Mouse (Mus musculus): ENCODE data around the gene Npw. TPM values are rescaled to one million over a fixed set of nuclear protein-coding genes. Genes with fewer than 3 reads are reported as not detected.

The Npw gene
- polyA plus RNA-seq, 1 experiment: not detected

GRCm38 (mm10) chr17:24697985-24698384 lies 39.7 kb upstream of the Npw start:
- 23% methylated on average over 5 of the region's 5 CpGs for WGBS
- no peaks in the 10 kb centered on the region for H3K27me3 ChIP-seq (ENCODE audit: control insufficient read depth, insufficient read depth, low read length)

GRCm38 (mm10) chr17:24696011-24696697 lies 37.9 kb upstream of the Npw start, which contains the start of the genes Gfer and Noxo1:
Gfer (minus strand) TSS chr17:24696156.
Noxo1 (plus strand) TSS chr17:24696234.
- H3K27me3 ChIP-seq (ENCODE audit: control insufficient read depth, insufficient read depth, low read length): no peaks in the 10 kb centered on the region
- H3K4me3 ChIP-seq (replicated peaks; ENCODE audit: insufficient read depth, low read depth, low read length): peak within 1 kb of the TSS; percentile 67
- peak within 1 kb of the TSS; percentile 64 for H3K27ac ChIP-seq (ENCODE audit: insufficient read depth, low read length)
- DNase-seq: peak; percentile 87 to 90
- under 1% methylated on average over 71 of the region's 76 CpGs for WGBS
- no peaks in the 10 kb centered on the region for H3K4me1 ChIP-seq (ENCODE audit: control insufficient read depth, insufficient read depth, low read length)
- TF ChIP-seq CTCF (IDR thresholded peaks at IDR 0.05; ENCODE audit: borderline replicate concordance, insufficient read depth, low read depth, low read length) (0 out of 2 replicates have a peak, but pooled peaks have one; percentile 11), POLR2A (IDR thresholded peaks at IDR 0.05; ENCODE audit: borderline replicate concordance, insufficient read depth, low read length) (no peak; the same call in 1 of the 2 replicates)

More at GRCm38 (mm10) chr17:24697985-24698384, 39.7 kb upstream of the Npw start:
- Histone ChIP-seq H3K27ac (ENCODE audit: insufficient read depth, low read length) (no peak overlapping the region), H3K4me3 (replicated peaks; ENCODE audit: insufficient read depth, low read depth, low read length) (no peak overlapping the region), H3K4me1 (ENCODE audit: control insufficient read depth, insufficient read depth, low read length) (no peaks in the 10 kb centered on the region)
- TF ChIP-seq POLR2A (IDR thresholded peaks at IDR 0.05; ENCODE audit: borderline replicate concordance, insufficient read depth, low read length) (no peak), CTCF (IDR thresholded peaks at IDR 0.05; ENCODE audit: borderline replicate concordance, insufficient read depth, low read depth, low read length) (no peak)
- no peak for DNase-seq

GRCm38 (mm10) chr17:24695326-24696010 lies 37.2 kb upstream of the Npw start:
- no peak for DNase-seq
- no peak for TF ChIP-seq CTCF (IDR thresholded peaks at IDR 0.05; ENCODE audit: borderline replicate concordance, insufficient read depth, low read depth, low read length)
- no peak for TF ChIP-seq POLR2A (IDR thresholded peaks at IDR 0.05; ENCODE audit: borderline replicate concordance, insufficient read depth, low read length)
- WGBS: 6% methylated on average over 51 of the region's 51 CpGs
- Histone ChIP-seq H3K27ac (ENCODE audit: insufficient read depth, low read length) (peak overlapping the region; percentile 45; the same call in 1 of the 2 replicates), H3K4me3 (replicated peaks; ENCODE audit: insufficient read depth, low read depth, low read length) (peak overlapping the region; percentile 67), H3K27me3 (ENCODE audit: control insufficient read depth, insufficient read depth, low read length) (no peaks in the 10 kb centered on the region), H3K4me1 (ENCODE audit: control insufficient read depth, insufficient read depth, low read length) (no peaks in the 10 kb centered on the region)

- 86% methylated on average over 5 of the region's 5 CpGs for WGBS
- H3K27ac ChIP-seq (ENCODE audit: insufficient read depth, low read length): no peak overlapping the region
- H3K27me3 ChIP-seq (ENCODE audit: control insufficient read depth, insufficient read depth, low read length): no peaks in the 10 kb centered on the region
- no peak for DNase-seq
- TF ChIP-seq POLR2A (IDR thresholded peaks at IDR 0.05; ENCODE audit: borderline replicate concordance, insufficient read depth, low read length): no peak
- no peak for TF ChIP-seq CTCF (IDR thresholded peaks at IDR 0.05; ENCODE audit: borderline replicate concordance, insufficient read depth, low read depth, low read length)
- H3K4me1 ChIP-seq (ENCODE audit: control insufficient read depth, insufficient read depth, low read length): peaks cover 13% of the 10 kb centered on the region
- H3K4me3 ChIP-seq (replicated peaks; ENCODE audit: insufficient read depth, low read depth, low read length): no peak overlapping the region
Measured at GRCm38 (mm10) chr17:24692385-24692784, 34.1 kb upstream of the Npw start.

- peak; percentile 62 to 75 for DNase-seq
- under 1% methylated on average over 55 of the region's 55 CpGs for WGBS
- Histone ChIP-seq H3K27me3 (ENCODE audit: control insufficient read depth, insufficient read depth, low read length) (no peaks in the 10 kb centered on the region), H3K4me3 (replicated peaks; ENCODE audit: insufficient read depth, low read depth, low read length) (peak within 1 kb of the TSS; percentile 78), H3K27ac (ENCODE audit: insufficient read depth, low read length) (peak within 1 kb of the TSS; percentile 93), H3K4me1 (ENCODE audit: control insufficient read depth, insufficient read depth, low read length) (peaks cover 20% of the 10 kb centered on the region)
- TF ChIP-seq POLR2A (IDR thresholded peaks at IDR 0.05; ENCODE audit: borderline replicate concordance, insufficient read depth, low read length) (peak; percentile 81), CTCF (IDR thresholded peaks at IDR 0.05; ENCODE audit: borderline replicate concordance, insufficient read depth, low read depth, low read length) (no peak)
Measured at GRCm38 (mm10) chr17:24689251-24690081, 31.2 kb upstream of the Npw start, which contains the start of gene Syngr3. Syngr3 (minus strand) TSS chr17:24689955.

GRCm38 (mm10) chr17:24687599-24687998 lies 29.3 kb upstream of the Npw start:
- H3K27me3 ChIP-seq (ENCODE audit: control insufficient read depth, insufficient read depth, low read length): no peaks in the 10 kb centered on the region
- no peak for DNase-seq
- peaks cover 20% of the 10 kb centered on the region for H3K4me1 ChIP-seq (ENCODE audit: control insufficient read depth, insufficient read depth, low read length)
- WGBS: 38% methylated on average over 23 of the region's 23 CpGs
- H3K4me3 ChIP-seq (replicated peaks; ENCODE audit: insufficient read depth, low read depth, low read length): peak overlapping the region; percentile 26
- no peak overlapping the region for H3K27ac ChIP-seq (ENCODE audit: insufficient read depth, low read length)
- TF ChIP-seq POLR2A (IDR thresholded peaks at IDR 0.05; ENCODE audit: borderline replicate concordance, insufficient read depth, low read length) (no peak), CTCF (IDR thresholded peaks at IDR 0.05; ENCODE audit: borderline replicate concordance, insufficient read depth, low read depth, low read length) (no peak)

GRCm38 (mm10) chr17:24687146-24687595 lies 28.9 kb upstream of the Npw start:
- DNase-seq: no peak
- Histone ChIP-seq H3K4me3 (replicated peaks; ENCODE audit: insufficient read depth, low read depth, low read length) (peak overlapping the region; percentile 26), H3K27me3 (ENCODE audit: control insufficient read depth, insufficient read depth, low read length) (no peaks in the 10 kb centered on the region), H3K4me1 (ENCODE audit: control insufficient read depth, insufficient read depth, low read length) (peaks cover 20% of the 10 kb centered on the region), H3K27ac (ENCODE audit: insufficient read depth, low read length) (no peak overlapping the region)
- TF ChIP-seq POLR2A (IDR thresholded peaks at IDR 0.05; ENCODE audit: borderline replicate concordance, insufficient read depth, low read length) (no peak), CTCF (IDR thresholded peaks at IDR 0.05; ENCODE audit: borderline replicate concordance, insufficient read depth, low read depth, low read length) (no peak)
- WGBS: 16% methylated on average over 25 of the region's 25 CpGs

Data from cerebellum, adult 2 months (tissue).